Mouse (Mus musculus) adrenal gland (tissue): ENCODE measurements around the gene Tmem212.

Source experiments
- intact Hi-C: fragments of 180-260 bp; cut with DNase I; formaldehyde crosslinking; loops from one replicate; pipeline ENCODE4 v1.15.1; 2025

Tmem212 gene

DNA sequence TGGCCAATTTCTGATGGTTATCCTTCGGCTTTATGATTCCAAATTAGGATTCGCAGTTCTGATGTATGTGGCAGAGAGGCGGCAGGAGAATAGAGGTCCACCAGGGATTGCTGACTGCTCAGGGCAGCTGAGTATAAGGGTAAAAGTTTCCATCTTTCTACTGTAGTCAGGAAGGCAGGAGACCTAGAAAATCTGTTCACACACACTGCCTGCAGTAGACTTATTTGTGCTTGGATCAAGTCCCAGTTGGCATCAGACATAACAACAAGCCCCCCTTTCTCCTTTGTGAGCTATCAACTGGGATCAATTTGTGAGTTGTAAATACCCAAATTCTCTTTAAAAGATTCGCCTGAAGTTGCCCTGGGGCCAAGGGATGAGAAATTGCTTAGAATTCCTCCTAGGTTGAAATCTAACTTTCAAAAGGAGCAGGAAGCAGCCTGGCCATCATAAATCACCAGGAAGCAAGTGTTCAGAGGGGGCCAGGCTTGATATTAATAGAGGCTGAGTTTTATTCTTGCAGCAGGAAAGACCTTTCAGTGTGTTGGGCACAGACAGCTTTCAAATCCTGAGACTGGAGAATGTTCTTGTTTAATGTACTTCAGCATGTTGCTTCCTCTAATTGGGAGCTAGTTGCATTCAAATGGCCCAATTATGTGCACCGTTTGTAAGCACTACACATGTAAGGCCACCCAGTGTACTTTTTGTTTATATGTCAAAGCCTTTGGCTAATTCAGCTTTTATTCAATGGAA is 41.6 kb downstream of the Tmem212 start:
- intact Hi-C loops, result no loop called here

DNA sequence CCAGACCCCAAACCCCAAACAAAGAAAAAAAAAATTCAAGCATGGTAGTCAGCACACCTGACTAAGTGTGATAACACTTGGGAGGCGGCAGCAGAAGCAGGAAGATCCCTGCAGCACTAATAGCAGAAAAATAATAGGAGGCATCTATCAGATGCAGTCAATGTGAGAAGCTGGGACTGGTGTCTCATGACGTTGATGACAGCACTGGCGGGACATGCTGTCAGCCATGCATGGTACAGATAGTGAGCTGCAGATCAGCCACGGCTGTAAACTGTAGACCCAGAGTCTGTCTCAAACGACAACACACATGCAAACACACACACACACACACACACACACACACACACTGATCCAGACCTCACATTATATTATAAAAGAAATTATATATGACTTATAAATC is 52.9 kb downstream of the Tmem212 start:
- intact Hi-C loops, result no loop called here

DNA sequence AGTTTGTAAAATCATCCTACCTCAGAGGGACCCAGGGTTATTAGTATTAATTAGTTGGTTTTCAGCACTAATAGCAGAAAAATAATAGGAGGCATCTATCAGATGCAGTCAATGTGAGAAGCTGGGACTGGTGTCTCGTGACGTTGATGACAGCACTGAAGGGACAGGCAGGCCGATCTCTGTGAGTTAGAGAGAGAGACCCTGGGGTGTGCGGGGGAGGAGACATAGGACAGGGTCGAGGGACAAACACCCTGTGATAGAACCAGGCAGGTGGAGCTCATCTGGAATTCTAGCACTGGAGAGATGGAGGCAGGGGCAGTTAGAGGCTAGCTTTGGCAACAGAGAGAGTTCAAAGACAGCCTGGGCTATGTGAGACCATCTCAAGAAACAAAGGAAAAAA is 53.3 kb downstream of the Tmem212 start:
- intact Hi-C loops, result no loop called here

- intact Hi-C loops, result no loop called here
Measured at GRCm38 (mm10) chr3:27840311-27840710, 55.9 kb downstream of the Tmem212 start.

- intact Hi-C loops, result no loop called here
Measured at GRCm38 (mm10) chr3:27839795-27840194, 56.4 kb downstream of the Tmem212 start.

DNA sequence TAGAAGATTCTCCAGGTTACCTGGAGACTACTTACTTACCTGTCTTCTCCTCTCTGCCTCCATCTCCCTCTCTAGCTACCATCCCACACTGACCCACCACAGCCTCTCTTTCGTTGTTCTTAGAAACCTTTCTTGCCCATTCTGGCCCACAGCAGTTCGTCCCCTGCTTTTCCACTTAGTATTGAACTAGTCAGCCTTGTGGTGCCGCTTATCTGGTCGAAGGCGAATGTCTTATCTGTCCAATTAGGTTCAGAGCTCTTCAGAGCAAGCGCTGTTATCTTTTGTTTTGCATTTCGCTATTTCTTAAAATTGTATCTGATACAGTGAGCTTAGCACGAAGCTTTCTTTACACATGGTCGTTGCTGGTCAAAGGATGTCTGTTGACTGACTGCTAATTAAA is 56.9 kb downstream of the Tmem212 start:
- intact Hi-C loops, result no loop called here

GRCm38 (mm10) chr3:27836297-27836696 is 59.9 kb downstream of the Tmem212 start:
- intact Hi-C loops, result no loop called here

- intact Hi-C loops, result no loop called here
Measured at GRCm38 (mm10) chr3:27835786-27836185, 60.4 kb downstream of the Tmem212 start.

GRCm38 (mm10) chr3:27828755-27829154 is 67.4 kb downstream of the Tmem212 start:
- intact Hi-C loops, result no loop called here

- intact Hi-C loops, result no loop called here
Measured at GRCm38 (mm10) chr3:27827236-27827635, 68.9 kb downstream of the Tmem212 start.

DNA sequence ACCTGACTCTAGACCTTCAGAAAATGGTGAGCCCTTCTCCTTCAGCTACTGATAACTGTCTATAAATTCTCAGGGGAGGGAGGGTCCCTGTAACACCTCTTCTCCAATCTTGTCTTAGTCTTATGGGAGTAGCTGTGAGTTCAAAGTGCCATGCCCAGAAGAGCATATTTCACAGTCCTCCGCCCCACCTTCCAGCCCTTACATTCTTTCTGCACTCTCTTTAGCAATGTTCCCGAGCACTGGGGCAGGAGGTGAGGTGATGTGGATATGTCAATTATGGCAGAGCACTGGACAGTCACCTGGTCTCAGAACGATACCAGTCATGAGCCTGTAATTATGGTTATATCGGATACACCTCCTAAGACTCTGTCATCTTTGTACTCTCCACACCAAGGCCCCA is 70.2 kb downstream of the Tmem212 start:
- intact Hi-C loops, result no loop called here
